ENCODE assay signal across 9 mouse cellular contexts in genomic region chr16:4884930-4885329, GRCm38 (mm10). TPM values are rescaled to one million over a fixed set of nuclear protein-coding genes. Genes with fewer than 3 reads are reported as not detected.
DNase-seq lines count a peak whose midpoint lies in the region; ATAC-seq and TF ChIP-seq lines count a peak whose summit lies in the region.
"Had no signal": no experiment of that assay in that cellular context is flagged by ENCODE, and none has a peak within 500 bp of the region (broad histone marks: within the 10 kb centered on the region; RNA-seq: fewer than 3 reads in every experiment).

No protein-coding gene starts in this region.

- H3K36me3 ChIP-seq in heart, embryonic 14.5 days (ENCODE audit: control insufficient read depth, insufficient read depth, low read length) = no peaks in the 10 kb centered on the region
- H3K36me3 ChIP-seq in ES-Bruce4 (ENCODE audit: control insufficient read depth, insufficient read depth, low read length, poor library complexity, severe bottlenecking) = no peaks in the 10 kb centered on the region
- H3K36me3 ChIP-seq in forebrain, embryonic 12.5 days (replicated peaks) = no peaks in the 10 kb centered on the region
- no peaks in the 10 kb centered on the region for H3K36me3 ChIP-seq in liver, embryonic 15.5 days (replicated peaks)

- H3K4me1 ChIP-seq in heart, embryonic 14.5 days (ENCODE audit: control insufficient read depth in 2 of 2, insufficient read depth in 2 of 2, low read length in 2 of 2) = peaks cover 9 to 37% of the 10 kb centered on the region in 2 experiments
- peaks cover 3% of the 10 kb centered on the region for H3K4me1 ChIP-seq in ES-Bruce4 (ENCODE audit: control insufficient read depth, insufficient read depth, low read length)
- H3K4me1 ChIP-seq in forebrain, embryonic 12.5 days = peaks cover 32% of the 10 kb centered on the region
- H3K4me1 ChIP-seq in liver, embryonic 15.5 days (replicated peaks) = peaks cover 59% of the 10 kb centered on the region

- TF ChIP-seq POLR2A in ES-Bruce4 (IDR thresholded peaks at IDR 0.05; ENCODE audit: insufficient read depth, low read length) = no peak

- WGBS in heart, embryonic 14.5 days = 58% methylated on average over 10 of the region's 10 CpGs
- 90% methylated on average over 10 of the region's 10 CpGs for WGBS in forebrain, embryonic 12.5 days
- WGBS in liver, embryonic 15.5 days (ENCODE audit: insufficient replicate concordance) = 84% methylated on average over 10 of the region's 10 CpGs

- ATAC-seq in heart, embryonic 14.5 days (ENCODE audit: insufficient number of reproducible peaks, insufficient read depth, low FRiP score, low read depth) = no peak
- ATAC-seq in forebrain, embryonic 12.5 days (ENCODE audit: low FRiP score) = no peak
- no peak for ATAC-seq in liver, embryonic 15.5 days (ENCODE audit: insufficient read depth)
- no peak for ATAC-seq in inflammation-experienced regulatory T-cells, adult 6 months

- no peak overlapping the region for H3K4me3 ChIP-seq in heart, embryonic 14.5 days (ENCODE audit: control insufficient read depth in 1 of 2, insufficient read depth in 1 of 2, low read depth in 1 of 2, low read length in 2 of 2)
- peak overlapping the region; percentile 72 for H3K4me3 ChIP-seq in ES-Bruce4 (ENCODE audit: low read depth, low read length)
- no peak overlapping the region; the same call in 1 of the 2 replicates for H3K4me3 ChIP-seq in forebrain, embryonic 12.5 days (replicated peaks)
- H3K4me3 ChIP-seq in liver, embryonic 15.5 days (replicated peaks) = no peak overlapping the region

- no peak overlapping the region for H3K9ac ChIP-seq in heart, embryonic 14.5 days (ENCODE audit: low read length)
- H3K9ac ChIP-seq in ES-Bruce4 (ENCODE audit: low read depth, poor library complexity, severe bottlenecking) = peak overlapping the region; percentile 95
- no peak overlapping the region for H3K9ac ChIP-seq in forebrain, embryonic 12.5 days
- 0 out of 2 replicates have a peak overlapping the region, but pooled peaks have one; percentile 75 for H3K9ac ChIP-seq in liver, embryonic 15.5 days

- no peak for TF ChIP-seq EP300 in ES-Bruce4 (IDR thresholded peaks at IDR 0.05; ENCODE audit: insufficient read depth, low read depth, low read length)

- H3K27ac ChIP-seq in heart, embryonic 14.5 days (replicated peaks in 1 of 2; ENCODE audit: control insufficient read depth in 1 of 2, insufficient read depth in 1 of 2, low read depth in 2 of 2, low read length in 2 of 2) = no peak overlapping the region; a peak in 1 of 4 replicates
- peak overlapping the region; percentile 55 for H3K27ac ChIP-seq in ES-Bruce4 (ENCODE audit: insufficient read depth, low read length)
- no peak overlapping the region for H3K27ac ChIP-seq in forebrain, embryonic 12.5 days
- 0 out of 2 replicates have a peak overlapping the region, but pooled peaks have one; percentile 83 for H3K27ac ChIP-seq in liver, embryonic 15.5 days (replicated peaks)

- TF ChIP-seq CTCF in ES-Bruce4 (IDR thresholded peaks at IDR 0.05; ENCODE audit: low read depth, low read length) = no peak

- H3K9me3 ChIP-seq in heart, embryonic 14.5 days (ENCODE audit: control insufficient read depth, low read length) = no peaks in the 10 kb centered on the region
- H3K9me3 ChIP-seq in ES-Bruce4 (replicated peaks; ENCODE audit: control insufficient read depth, insufficient read depth, low read length, poor library complexity, severe bottlenecking) = no peaks in the 10 kb centered on the region
- no peaks in the 10 kb centered on the region for H3K9me3 ChIP-seq in forebrain, embryonic 12.5 days
- no peaks in the 10 kb centered on the region for H3K9me3 ChIP-seq in liver, embryonic 15.5 days (replicated peaks)

- DNase-seq in heart, adult 9 months (ENCODE audit: low spot score in 2 of 2) = no peak
- no peak for DNase-seq in gastrocnemius, postnatal 4 days (ENCODE audit: low spot score in 2 of 2)
- DNase-seq in thymus, postnatal 14 days = no peak

- peak overlapping the region; percentile 74; the same call in 1 of the 2 replicates for H3K4me2 ChIP-seq in heart, embryonic 14.5 days (ENCODE audit: low read length)
- peak overlapping the region; percentile 83; the same call in 1 of the 2 replicates for H3K4me2 ChIP-seq in forebrain, embryonic 12.5 days
- peak overlapping the region; percentile 93 for H3K4me2 ChIP-seq in liver, embryonic 15.5 days

- no peaks in the 10 kb centered on the region for H3K27me3 ChIP-seq in heart, embryonic 14.5 days (ENCODE audit: control insufficient read depth, insufficient read depth, low read length)
- no peaks in the 10 kb centered on the region for H3K27me3 ChIP-seq in ES-Bruce4 (ENCODE audit: control insufficient read depth, insufficient read depth, low read length, poor library complexity, severe bottlenecking)
- H3K27me3 ChIP-seq in forebrain, embryonic 12.5 days = no peaks in the 10 kb centered on the region
- H3K27me3 ChIP-seq in liver, embryonic 15.5 days = no peaks in the 10 kb centered on the region

RNA-seq across cellular contexts. Expression of gene Mgrn1, which starts 1.1 kb away (rescaled TPM):
- polyA plus RNA-seq in heart, embryonic 14.5 days (2014; fragmentation: Nextera tagmentation; extraction: Ambion mirVana) = 115 and 120 TPM in 2 replicates
- 46.6 and 47.8 TPM in 2 replicates for polyA plus RNA-seq in ES-Bruce4 (2011; ENCODE audit: insufficient read depth, insufficient read length, low read depth, missing spikeins)
- polyA plus RNA-seq in forebrain, embryonic 12.5 days (2016; fragmentation: Nextera tagmentation; extraction: Ambion mirVana) = 80.2 and 85.1 TPM in 2 replicates
- polyA plus RNA-seq in liver, embryonic 15.5 days (2015; fragmentation: Nextera tagmentation; extraction: Ambion mirVana) = 25.4 and 30.9 TPM in 2 replicates
- polyA plus RNA-seq in inflammation-experienced regulatory T-cells, adult 6 months (2017; shearing (Covaris generic)) = 10 to 100 TPM; 18.0 to 42.4 (median 35.7) TPM
- total RNA-seq in gastrocnemius, postnatal 4 days (2021) = 10 to 100 TPM; 87.3 to 91.8 TPM

RNA-seq across cellular contexts. Expression of gene Ubald1, which starts 4.8 kb away (rescaled TPM):
- 24.2 and 25.3 TPM in 2 replicates for polyA plus RNA-seq in heart, embryonic 14.5 days (2014; fragmentation: Nextera tagmentation; extraction: Ambion mirVana)
- polyA plus RNA-seq in ES-Bruce4 (2011; ENCODE audit: insufficient read depth, insufficient read length, low read depth, missing spikeins) = 31.1 and 32.7 TPM in 2 replicates
- 23.8 and 27.2 TPM in 2 replicates for polyA plus RNA-seq in forebrain, embryonic 12.5 days (2016; fragmentation: Nextera tagmentation; extraction: Ambion mirVana)
- 10.6 and 11.5 TPM in 2 replicates for polyA plus RNA-seq in liver, embryonic 15.5 days (2015; fragmentation: Nextera tagmentation; extraction: Ambion mirVana)
- 10 to 100 TPM; 19.4 to 25.2 (median 20.9) TPM for polyA plus RNA-seq in inflammation-experienced regulatory T-cells, adult 6 months (2017; shearing (Covaris generic))
- 10 to 100 TPM; 32.3 to 32.8 TPM for total RNA-seq in gastrocnemius, postnatal 4 days (2021)

RNA-seq across cellular contexts. Expression of gene 4930562C15Rik, which starts 49.7 kb away (rescaled TPM):
- polyA plus RNA-seq in heart, embryonic 14.5 days (2014; fragmentation: Nextera tagmentation; extraction: Ambion mirVana) = 0.28 and 0.58 TPM in 2 replicates
- not detected in 2 replicates for polyA plus RNA-seq in ES-Bruce4 (2011; ENCODE audit: insufficient read depth, insufficient read length, low read depth, missing spikeins)
- 0.44 and 0.54 TPM in 2 replicates for polyA plus RNA-seq in forebrain, embryonic 12.5 days (2016; fragmentation: Nextera tagmentation; extraction: Ambion mirVana)
- polyA plus RNA-seq in liver, embryonic 15.5 days (2015; fragmentation: Nextera tagmentation; extraction: Ambion mirVana) = 0.09 and 0.14 TPM in 2 replicates
- polyA plus RNA-seq in inflammation-experienced regulatory T-cells, adult 6 months (2017; shearing (Covaris generic)) = 1 to 10 TPM in 2 of 3 experiments, under 1 TPM in 1; 0.79 to 2.9 (median 1.3) TPM
- total RNA-seq in gastrocnemius, postnatal 4 days (2021) = not detected
- polyA plus RNA-seq: brain, embryonic 14.5 days had no signal

RNA-seq across cellular contexts. Expression of gene Nudt16l1, which starts 53.6 kb away (rescaled TPM):
- polyA plus RNA-seq in heart, embryonic 14.5 days (2014; fragmentation: Nextera tagmentation; extraction: Ambion mirVana) = 126 and 128 TPM in 2 replicates
- 37.8 and 41.0 TPM in 2 replicates for polyA plus RNA-seq in ES-Bruce4 (2011; ENCODE audit: insufficient read depth, insufficient read length, low read depth, missing spikeins)
- 124 and 125 TPM in 2 replicates for polyA plus RNA-seq in forebrain, embryonic 12.5 days (2016; fragmentation: Nextera tagmentation; extraction: Ambion mirVana)
- polyA plus RNA-seq in liver, embryonic 15.5 days (2015; fragmentation: Nextera tagmentation; extraction: Ambion mirVana) = 49.0 and 50.2 TPM in 2 replicates
- 10 to 100 TPM; 81.2 to 97.1 (median 91.3) TPM for polyA plus RNA-seq in inflammation-experienced regulatory T-cells, adult 6 months (2017; shearing (Covaris generic))
- total RNA-seq in gastrocnemius, postnatal 4 days (2021) = 10 to 100 TPM; 51.5 to 57.6 TPM

Comparison
In these comparisons a context has a peak if more than half of its experiments do, and no peak if none do; other contexts are left out.
1. H3K27ac ChIP-seq: peak in ES-Bruce4 (single experiment) and liver, embryonic 15.5 days (single experiment); none in heart, embryonic 14.5 days (0 of 2) and forebrain, embryonic 12.5 days (single experiment).
2. H3K9ac ChIP-seq: peak in ES-Bruce4 (single experiment) and liver, embryonic 15.5 days (single experiment); none in heart, embryonic 14.5 days (single experiment) and forebrain, embryonic 12.5 days (single experiment).
3. Peak in every context shown above with its lines, with median percentiles within 50 percentile points of each other: H3K4me2 ChIP-seq.